Mouse (Mus musculus) heart, adult 2 months (tissue): Measurements from ENCODE around the gene Cd63. TPM values are rescaled to one million over a fixed set of nuclear protein-coding genes. Genes with fewer than 3 reads are reported as not detected.

Experiments
- DNase-seq, 2 experiments: peaks; one replicate each; pipeline ENCODE4 v3.0.0; 2021
- H3K27ac ChIP-seq: fragments of 200-600 bp; 2 replicates; pipeline ENCODE4 v1.8.1; 2022
- H3K27me3 ChIP-seq: fragments of 200-500 bp; 2 replicates; pipeline ENCODE4 v1.6.1; 2012; ENCODE audit warnings: mild to moderate bottlenecking, low read length, inconsistent platforms, mixed read lengths; ENCODE audit not compliant: control insufficient read depth, insufficient read depth
- H3K36me3 ChIP-seq: fragments of 200-500 bp; 2 replicates; pipeline ENCODE4 v1.6.1; 2012; ENCODE audit warnings: low read length, inconsistent platforms; ENCODE audit not compliant: control insufficient read depth, insufficient read depth
- H3K4me1 ChIP-seq: fragments of 200-500 bp; 2 replicates; pipeline ENCODE4 v1.6.1; 2011; ENCODE audit warnings: low read length; ENCODE audit not compliant: control insufficient read depth, insufficient read depth
- H3K4me3 ChIP-seq: fragments of 200-600 bp; 2 replicates; pipeline ENCODE4 v1.8.1; 2022
- H3K79me2 ChIP-seq: fragments of 200-500 bp; replicated peaks from 2 replicates; pipeline ENCODE4 v1.6.1; 2012; ENCODE audit warnings: mild to moderate bottlenecking, inconsistent platforms, low read length, moderate library complexity, mixed read lengths; ENCODE audit not compliant: control insufficient read depth, insufficient read depth
- H3K9ac ChIP-seq: fragments of 200-500 bp; 2 replicates; pipeline ENCODE4 v1.6.1; 2012; ENCODE audit warnings: low read depth, mild to moderate bottlenecking, control low read depth, inconsistent platforms, low read length, mixed read lengths
- CTCF ChIP-seq: fragments of 200-600 bp; IDR thresholded peaks from 2 replicates; pipeline ENCODE4 v1.8.1; 2022; ENCODE audit warnings: antibody characterized with exemption, mild to moderate bottlenecking, moderate library complexity
- EP300 ChIP-seq: fragments of 200-500 bp; IDR thresholded peaks from 2 replicates; pipeline ENCODE4 v1.6.1; 2011; ENCODE audit warnings: low read depth, low read length, control low read depth; ENCODE audit not compliant: insufficient read depth
- POLR2A ChIP-seq: fragments of 200-500 bp; IDR thresholded peaks from 2 replicates; pipeline ENCODE4 v1.6.1; 2011; ENCODE audit warnings: mild to moderate bottlenecking, low read depth, low read length, control low read depth; ENCODE audit not compliant: insufficient read depth
- WGBS: fragments of 180-500 bp; shearing (Covaris S2); methylation state at CpG from one replicate; pipeline ENCODE4 v1.1.7; 2018; 5-methylcytosine and 5-hydroxymethylcytosine counted together
- intact Hi-C: fragments of 180-260 bp; cut with DNase I; formaldehyde crosslinking; loops from one replicate; pipeline ENCODE4 v1.15.1; 2025
- polyA plus RNA-seq: library from polyadenylated mRNA; depleted of rRNA; stranded (reverse); fragments of >200 nt; gene quantifications from 2 replicates; pipeline ENCODE4 v1.2.3, GENCODE M21; 2012; rRNA removed
- total RNA-seq, 2 experiments: library from RNA; stranded (reverse); gene quantifications; 2 replicates each; pipeline ENCODE4 v1.2.3; 2021

Gene Cd63
- total and polyA plus RNA-seq, 3 experiments = 83.2 to 156 (median 132) TPM

- WGBS = 59% methylated on average over 12 of the region's 12 CpGs
- no peak within 1 kb of the TSS for H3K27ac ChIP-seq
Measured at GRCm38 (mm10) chr10:128960590-128961584, 60.1 kb downstream of the Cd63 start, which contains the start of gene Mettl7b. Mettl7b (minus strand) TSS chr10:128960988.

More at GRCm38 (mm10) chr10:128960590-128961584, 60.1 kb downstream of the Cd63 start, which contains the start of gene Mettl7b:
- no peak for DNase-seq
- intact Hi-C loops = no loop called here
- H3K79me2 ChIP-seq = no peaks in the 10 kb centered on the region
- H3K4me3 ChIP-seq = no peak within 1 kb of the TSS
- H3K27me3 ChIP-seq = no peaks in the 10 kb centered on the region
- no peaks in the 10 kb centered on the region for H3K36me3 ChIP-seq
- no peaks in the 10 kb centered on the region for H3K4me1 ChIP-seq
- H3K9ac ChIP-seq = no peak within 1 kb of the TSS
- TF ChIP-seq CTCF = no peak
- TF ChIP-seq EP300 = no peak
- no peak for TF ChIP-seq POLR2A

Other genes with a start within 250 kb of the Cd63 start
- gene Suox, start 226.9 kb upstream of the Cd63 start, total RNA-seq = 10 to 100 TPM; 25.6 to 26.6 TPM
- gene Suox, start 226.9 kb upstream of the Cd63 start, polyA plus RNA-seq = 21.8 and 37.9 TPM in 2 replicates
- gene Rab5b, start 204.7 kb upstream of the Cd63 start, total RNA-seq = 10 to 100 TPM; 72.8 to 80.0 TPM
- 68.9 and 111 TPM in 2 replicates for gene Rab5b, start 204.7 kb upstream of the Cd63 start, polyA plus RNA-seq
- gene Pmel, start 196.8 kb upstream of the Cd63 start, total RNA-seq = under 1 TPM; 0.43 to 0.50 TPM
- gene Pmel, start 196.8 kb upstream of the Cd63 start, polyA plus RNA-seq = 0.59 and 0.66 TPM in 2 replicates
- gene Cdk2, start 196.0 kb upstream of the Cd63 start, total RNA-seq = 10 to 100 TPM in 1 of 2 experiments, 1 to 10 TPM in 1; 8.5 to 10.9 TPM
- 10.0 and 17.5 TPM in 2 replicates for gene Cdk2, start 196.0 kb upstream of the Cd63 start, polyA plus RNA-seq
- gene Dgka, start 156.1 kb upstream of the Cd63 start, total RNA-seq = 10 to 100 TPM; 11.2 to 12.6 TPM
- 17.5 and 20.3 TPM in 2 replicates for gene Dgka, start 156.1 kb upstream of the Cd63 start, polyA plus RNA-seq
- 1 to 10 TPM; 8.6 to 9.4 TPM for gene Pym1, start 153.1 kb upstream of the Cd63 start, total RNA-seq
- gene Pym1, start 153.1 kb upstream of the Cd63 start, polyA plus RNA-seq = 7.9 and 10.8 TPM in 2 replicates
- 1 to 10 TPM; 2.8 to 4.4 TPM for gene Mmp19, start 110.1 kb upstream of the Cd63 start, total RNA-seq
- 3.1 and 4.4 TPM in 2 replicates for gene Mmp19, start 110.1 kb upstream of the Cd63 start, polyA plus RNA-seq
- 10 to 100 TPM; 34.1 to 36.4 TPM for gene Dnajc14, start 96.9 kb upstream of the Cd63 start, total RNA-seq
- gene Dnajc14, start 96.9 kb upstream of the Cd63 start, polyA plus RNA-seq = 8.4 and 11.3 TPM in 2 replicates
- 1 to 10 TPM; 4.7 to 5.4 TPM for gene Tmem198b, start 96.6 kb upstream of the Cd63 start, total RNA-seq
- gene Tmem198b, start 96.6 kb upstream of the Cd63 start, polyA plus RNA-seq = 11.2 and 11.9 TPM in 2 replicates
- 10 to 100 TPM; 37.2 to 43.4 TPM for gene Sarnp, start 83.7 kb upstream of the Cd63 start, total RNA-seq
- 14.3 and 25.5 TPM in 2 replicates for gene Sarnp, start 83.7 kb upstream of the Cd63 start, polyA plus RNA-seq
- 1 to 10 TPM; 7.8 to 8.1 TPM for gene Ormdl2, start 79.3 kb upstream of the Cd63 start, total RNA-seq
- 15.3 and 23.3 TPM in 2 replicates for gene Ormdl2, start 79.3 kb upstream of the Cd63 start, polyA plus RNA-seq
- 1 to 10 TPM; 2.0 to 2.5 TPM for gene Gdf11, start 9.3 kb upstream of the Cd63 start, total RNA-seq
- gene Gdf11, start 9.3 kb upstream of the Cd63 start, polyA plus RNA-seq = 0.78 and 1.1 TPM in 2 replicates
- gene Rdh5, start 21.9 kb downstream of the Cd63 start, total RNA-seq = 1 to 10 TPM; 5.2 to 5.9 TPM
- 19.4 and 24.9 TPM in 2 replicates for gene Rdh5, start 21.9 kb downstream of the Cd63 start, polyA plus RNA-seq
- 100 to 1,000 TPM; 181 to 201 TPM for gene Bloc1s1, start 23.0 kb downstream of the Cd63 start, total RNA-seq
- 229 and 234 TPM in 2 replicates for gene Bloc1s1, start 23.0 kb downstream of the Cd63 start, polyA plus RNA-seq
- 100 to 1,000 TPM; 140 to 155 TPM for gene Itga7, start 32.8 kb downstream of the Cd63 start, total RNA-seq
- 151 and 206 TPM in 2 replicates for gene Itga7, start 32.8 kb downstream of the Cd63 start, polyA plus RNA-seq
- gene Mettl7b, start 60.0 kb downstream of the Cd63 start, total RNA-seq = not detected
- gene Mettl7b, start 60.0 kb downstream of the Cd63 start, polyA plus RNA-seq = 0.18 and 0.53 TPM in 2 replicates
- not detected for gene Olfr9, start 88.4 kb downstream of the Cd63 start, total RNA-seq
- gene Olfr9, start 88.4 kb downstream of the Cd63 start, polyA plus RNA-seq = not detected in 2 replicates
- not detected for gene Olfr763, start 109.8 kb downstream of the Cd63 start, total RNA-seq
- not detected in 2 replicates for gene Olfr763, start 109.8 kb downstream of the Cd63 start, polyA plus RNA-seq
- gene Olfr764-ps1, start 138.9 kb downstream of the Cd63 start, total RNA-seq = not detected
- gene Olfr764-ps1, start 138.9 kb downstream of the Cd63 start, polyA plus RNA-seq = not detected in 2 replicates
- gene Olfr765, start 149.0 kb downstream of the Cd63 start, total RNA-seq = not detected
- gene Olfr765, start 149.0 kb downstream of the Cd63 start, polyA plus RNA-seq = not detected in 2 replicates
- not detected for gene Olfr766-ps1, start 168.0 kb downstream of the Cd63 start, total RNA-seq
- gene Olfr766-ps1, start 168.0 kb downstream of the Cd63 start, polyA plus RNA-seq = not detected in 2 replicates
- not detected for gene Olfr767, start 181.9 kb downstream of the Cd63 start, total RNA-seq
- gene Olfr767, start 181.9 kb downstream of the Cd63 start, polyA plus RNA-seq = not detected in 2 replicates
- not detected for gene Olfr768, start 198.4 kb downstream of the Cd63 start, total RNA-seq
- not detected in 2 replicates for gene Olfr768, start 198.4 kb downstream of the Cd63 start, polyA plus RNA-seq
- not detected for gene Olfr769, start 216.9 kb downstream of the Cd63 start, total RNA-seq
- gene Olfr769, start 216.9 kb downstream of the Cd63 start, polyA plus RNA-seq = not detected in 2 replicates
- gene Olfr770, start 238.0 kb downstream of the Cd63 start, total RNA-seq = not detected
- gene Olfr770, start 238.0 kb downstream of the Cd63 start, polyA plus RNA-seq = not detected in 2 replicates